In genomic region chr14:20599542-20599941, GRCm38 (mm10) we compare ENCODE assay signal across 19 mouse cellular contexts. TPM values are rescaled to one million over a fixed set of nuclear protein-coding genes. Genes with fewer than 3 reads are reported as not detected.
A peak's percentile ranks its signal among the peaks of the same experiment; 100 is the strongest.
DNase-seq lines count a peak whose midpoint lies in the region; ATAC-seq and TF ChIP-seq lines count a peak whose summit lies in the region.
"Had no signal": no experiment of that assay in that cellular context is flagged by ENCODE, and none has a peak within 500 bp of the region (broad histone marks: within the 10 kb centered on the region; RNA-seq: fewer than 3 reads in every experiment).

No protein-coding gene starts in this region.

- H3K4me3 ChIP-seq in intestine, embryonic 15.5 days (replicated peaks): no peak overlapping the region
- H3K4me3 ChIP-seq in intestine, postnatal 0 days (ENCODE audit: low read depth, low read length): no peak overlapping the region
- no peak overlapping the region for H3K4me3 ChIP-seq in liver, embryonic 16.5 days (ENCODE audit: low read depth, low read length)
- H3K4me3 ChIP-seq: forebrain, embryonic 12.5 days; midbrain, embryonic 15.5 days had no signal

- no peaks in the 10 kb centered on the region for H3K36me3 ChIP-seq in intestine, embryonic 15.5 days
- H3K36me3 ChIP-seq in intestine, postnatal 0 days (ENCODE audit: control insufficient read depth, insufficient read depth): no peaks in the 10 kb centered on the region
- H3K36me3 ChIP-seq in liver, embryonic 16.5 days (ENCODE audit: control insufficient read depth, insufficient read depth): no peaks in the 10 kb centered on the region
- H3K36me3 ChIP-seq: forebrain, embryonic 12.5 days; midbrain, embryonic 15.5 days had no signal

- 77% methylated on average over 2 of the region's 2 CpGs for WGBS in intestine, embryonic 15.5 days
- 67% methylated on average over 2 of the region's 2 CpGs for WGBS in intestine, postnatal 0 days
- WGBS in liver, embryonic 16.5 days (ENCODE audit: insufficient replicate concordance): 24% methylated on average over 2 of the region's 2 CpGs

- peak; percentile 66 for DNase-seq in heart, adult 11 months
- DNase-seq in heart, adult 18-20 months: no peak
- no peak for DNase-seq in retina, embryonic 14.5 days (ENCODE audit: low spot score)
- DNase-seq in Muller cell, postnatal 12 days (ENCODE audit: inconsistent ontology term): no peak
- DNase-seq: cerebellum, adult 11 months; cerebellum, postnatal 36 days; layer of hippocampus, adult 9-11 months; spleen, adult 18-20 months; thymus, postnatal 4 days had no signal

- no peak overlapping the region for H3K4me2 ChIP-seq in intestine, embryonic 15.5 days (replicated peaks)
- no peak overlapping the region for H3K4me2 ChIP-seq in intestine, postnatal 0 days (replicated peaks; ENCODE audit: low read depth)
- 0 out of 2 replicates have a peak overlapping the region, but pooled peaks have one; percentile 3 for H3K4me2 ChIP-seq in liver, embryonic 16.5 days (ENCODE audit: low read depth, low read length)
- H3K4me2 ChIP-seq: forebrain, embryonic 12.5 days; midbrain, embryonic 15.5 days had no signal

- ATAC-seq in intestine, embryonic 15.5 days: peak; percentile 51; the same call in 1 of the 2 replicates
- no peak for ATAC-seq in intestine, postnatal 0 days
- ATAC-seq in erythroblast, adult 5-6 weeks (replicated peaks; ENCODE audit: low FRiP score, poor library complexity, severe bottlenecking): peak; percentile 95
- peak; percentile 98 for ATAC-seq in liver, embryonic 16.5 days (ENCODE audit: low read depth)
- ATAC-seq: midbrain, embryonic 15.5 days had no signal

- TF ChIP-seq CTCF in intestine, postnatal 0 days (IDR thresholded peaks at IDR 0.05; ENCODE audit: low read depth): no peak

- H3K9me3 ChIP-seq in intestine, embryonic 15.5 days: no peaks in the 10 kb centered on the region
- H3K9me3 ChIP-seq in intestine, postnatal 0 days (ENCODE audit: control insufficient read depth): no peaks in the 10 kb centered on the region
- H3K9me3 ChIP-seq in liver, embryonic 16.5 days (replicated peaks; ENCODE audit: control insufficient read depth, low read length): no peaks in the 10 kb centered on the region
- H3K9me3 ChIP-seq: forebrain, embryonic 12.5 days; midbrain, embryonic 15.5 days had no signal

- no peak overlapping the region for H3K9ac ChIP-seq in intestine, embryonic 15.5 days
- no peak overlapping the region for H3K9ac ChIP-seq in intestine, postnatal 0 days (ENCODE audit: low read depth, low read length)
- no peak overlapping the region for H3K9ac ChIP-seq in liver, embryonic 16.5 days (ENCODE audit: low read depth, low read length)
- H3K9ac ChIP-seq: forebrain, embryonic 12.5 days; midbrain, embryonic 15.5 days had no signal

- no peak overlapping the region for H3K27ac ChIP-seq in intestine, embryonic 15.5 days
- no peak overlapping the region for H3K27ac ChIP-seq in intestine, postnatal 0 days (ENCODE audit: low read depth, low read length)
- H3K27ac ChIP-seq in liver, embryonic 16.5 days (ENCODE audit: low read length): peak overlapping the region; percentile 81
- H3K27ac ChIP-seq: forebrain, embryonic 12.5 days; midbrain, embryonic 15.5 days had no signal

- no peaks in the 10 kb centered on the region for H3K27me3 ChIP-seq in intestine, embryonic 15.5 days (replicated peaks)
- H3K27me3 ChIP-seq in intestine, postnatal 0 days (replicated peaks; ENCODE audit: control insufficient read depth, insufficient read depth, low read length): no peaks in the 10 kb centered on the region
- H3K27me3 ChIP-seq in liver, embryonic 16.5 days (ENCODE audit: control insufficient read depth, insufficient read depth, low read depth, low read length): no peaks in the 10 kb centered on the region
- H3K27me3 ChIP-seq: CH12.LX; forebrain, embryonic 12.5 days; midbrain, embryonic 15.5 days had no signal

- H3K4me1 ChIP-seq in intestine, embryonic 15.5 days (replicated peaks): no peaks in the 10 kb centered on the region
- H3K4me1 ChIP-seq in intestine, postnatal 0 days (replicated peaks; ENCODE audit: control insufficient read depth, insufficient read depth, low read length): no peaks in the 10 kb centered on the region
- H3K4me1 ChIP-seq in liver, embryonic 16.5 days (ENCODE audit: control insufficient read depth, low read depth, low read length): peaks cover 17% of the 10 kb centered on the region
- H3K4me1 ChIP-seq: midbrain, embryonic 15.5 days had no signal

RNA-seq across cellular contexts. Expression of gene Usp54, which starts 41.3 kb away (rescaled TPM):
- total RNA-seq in heart, adult 18-20 months (2021): 10 to 100 TPM; 12.0 to 14.4 TPM
- 3.8 and 4.4 TPM in 2 replicates for polyA plus RNA-seq in intestine, embryonic 15.5 days (2015; fragmentation: Nextera tagmentation; extraction: Ambion mirVana)
- polyA plus RNA-seq in intestine, postnatal 0 days (2015; fragmentation: Nextera tagmentation; extraction: Ambion mirVana): 2.2 and 2.6 TPM in 2 replicates
- 0.58 and 1.7 TPM in 2 replicates for total RNA-seq in erythroblast, adult 5-6 weeks (2015; ENCODE audit: low replicate concordance)
- total RNA-seq in erythroblast, adult 5-6 weeks (2017; ENCODE audit: low replicate concordance): 2.0 and 3.2 TPM in 2 replicates
- 0.89 and 1.0 TPM in 2 replicates for polyA plus RNA-seq in liver, embryonic 16.5 days (2015; fragmentation: Nextera tagmentation; extraction: Ambion mirVana)

RNA-seq across cellular contexts. Expression of gene Ppp3cb, which starts 53.2 kb away (rescaled TPM):
- total RNA-seq in heart, adult 18-20 months (2021): 10 to 100 TPM; 66.3 to 67.5 TPM
- polyA plus RNA-seq in intestine, embryonic 15.5 days (2015; fragmentation: Nextera tagmentation; extraction: Ambion mirVana): 37.9 and 38.8 TPM in 2 replicates
- polyA plus RNA-seq in intestine, postnatal 0 days (2015; fragmentation: Nextera tagmentation; extraction: Ambion mirVana): 24.2 and 24.4 TPM in 2 replicates
- 114 and 134 TPM in 2 replicates for total RNA-seq in erythroblast, adult 5-6 weeks (2015; ENCODE audit: low replicate concordance)
- 72.4 and 84.6 TPM in 2 replicates for total RNA-seq in erythroblast, adult 5-6 weeks (2017; ENCODE audit: low replicate concordance)
- polyA plus RNA-seq in liver, embryonic 16.5 days (2015; fragmentation: Nextera tagmentation; extraction: Ambion mirVana): 10.9 and 13.3 TPM in 2 replicates

RNA-seq across cellular contexts. Expression of gene Myoz1, which starts 56.8 kb away (rescaled TPM):
- total RNA-seq in heart, adult 18-20 months (2021): under 1 TPM; 0.35 to 0.54 TPM
- polyA plus RNA-seq in intestine, embryonic 15.5 days (2015; fragmentation: Nextera tagmentation; extraction: Ambion mirVana): 0.13 and 0.57 TPM in 2 replicates
- not detected in 2 replicates for polyA plus RNA-seq in intestine, postnatal 0 days (2015; fragmentation: Nextera tagmentation; extraction: Ambion mirVana)
- not detected in 2 replicates for total RNA-seq in erythroblast, adult 5-6 weeks (2015; ENCODE audit: low replicate concordance)
- total RNA-seq in erythroblast, adult 5-6 weeks (2017; ENCODE audit: low replicate concordance): not detected in 2 replicates
- 2.0 and 5.6 TPM in 2 replicates for polyA plus RNA-seq in liver, embryonic 16.5 days (2015; fragmentation: Nextera tagmentation; extraction: Ambion mirVana)
- total RNA-seq: granulocyte monocyte progenitor cell, adult 5-6 weeks; left cerebral cortex, postnatal 25 days had no signal
- polyA plus RNA-seq: forebrain, embryonic 12.5 days; liver, adult 2 months had no signal
